Mouse (Mus musculus) ovary, postnatal 14 days (tissue): ENCODE results near the gene Dlx3.

Source experiments
- DNase-seq: peaks from one replicate; pipeline ENCODE4 v3.0.0; 2022; ENCODE audit warnings: low spot score

Dlx3 gene

DNA sequence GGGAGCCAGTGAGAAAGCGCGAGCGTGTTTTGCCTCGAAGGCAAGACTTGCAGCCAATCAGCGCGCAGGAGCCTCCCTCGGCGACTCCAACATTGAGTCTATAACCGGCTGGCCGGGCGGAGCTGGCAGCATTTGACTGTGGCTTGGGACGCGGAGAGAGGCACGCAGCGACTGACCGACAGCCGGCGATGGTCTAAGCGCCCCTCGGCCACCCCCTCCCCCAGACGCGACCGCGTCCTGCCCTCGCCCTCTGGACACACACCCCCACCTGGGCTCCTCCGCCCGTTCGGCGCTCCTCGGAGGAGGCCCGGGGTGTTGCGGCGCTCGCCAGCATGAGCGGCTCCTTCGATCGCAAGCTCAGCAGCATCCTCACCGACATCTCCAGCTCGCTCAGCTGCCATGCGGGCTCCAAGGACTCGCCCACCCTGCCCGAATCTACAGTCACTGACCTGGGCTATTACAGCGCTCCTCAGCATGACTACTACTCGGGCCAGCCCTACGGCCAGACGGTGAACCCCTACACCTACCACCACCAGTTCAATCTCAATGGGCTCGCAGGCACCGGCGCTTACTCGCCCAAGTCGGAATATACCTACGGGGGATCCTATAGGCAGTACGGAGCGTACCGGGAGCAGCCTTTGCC lies at the start of gene Dlx3:
Gene Dlx3, plus strand, starts transcription at position 130 of the 643 bp plus-strand sequence.
- DNase-seq: no peak

DNA sequence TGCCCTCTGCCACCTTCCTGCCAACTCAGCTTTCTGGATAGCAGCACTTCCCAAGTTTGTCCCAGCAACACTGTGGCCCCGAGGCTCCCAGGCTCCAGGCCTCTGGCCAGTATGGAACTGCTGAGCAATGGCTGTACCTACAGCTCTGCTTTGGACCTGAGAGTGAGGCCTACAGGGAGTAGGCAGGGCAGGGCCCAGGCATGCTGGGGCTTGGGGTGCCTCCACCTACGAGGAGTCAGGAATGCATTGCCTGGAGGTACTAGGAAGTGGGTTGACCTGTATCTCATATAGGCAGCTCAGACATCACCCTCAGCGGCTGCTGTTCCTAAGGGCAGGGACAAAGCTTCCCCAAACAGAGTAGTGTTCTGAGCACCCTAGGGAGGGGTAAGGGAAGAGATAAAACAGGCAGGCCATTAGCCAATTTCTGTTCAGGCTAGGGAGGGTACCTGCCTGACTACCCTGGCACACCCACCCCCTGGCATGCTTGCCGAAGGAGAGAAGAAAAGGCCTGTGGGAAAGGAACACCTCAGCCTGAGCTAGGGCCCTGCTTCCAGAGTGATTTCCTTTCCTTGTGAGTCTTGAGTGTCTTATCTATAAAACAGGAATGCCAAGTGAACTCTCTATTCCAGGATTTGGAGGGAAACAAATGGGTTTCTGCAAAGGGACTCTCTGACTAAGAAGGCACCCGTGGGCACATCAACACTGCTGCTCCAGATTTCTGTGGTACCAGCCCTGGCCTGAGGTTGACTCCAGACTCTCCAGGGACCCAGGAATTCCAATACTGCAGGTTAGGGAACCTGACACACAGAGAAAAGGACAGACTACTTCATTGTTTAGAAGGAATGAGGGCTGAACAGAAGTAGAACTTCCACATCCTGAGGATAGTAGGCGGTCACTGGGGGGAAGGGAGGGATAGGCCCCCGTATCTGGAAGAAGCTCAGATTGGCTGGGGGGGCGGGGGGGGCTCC lies 49.5 kb upstream of the Dlx3 start:
- no peak for DNase-seq

DNA sequence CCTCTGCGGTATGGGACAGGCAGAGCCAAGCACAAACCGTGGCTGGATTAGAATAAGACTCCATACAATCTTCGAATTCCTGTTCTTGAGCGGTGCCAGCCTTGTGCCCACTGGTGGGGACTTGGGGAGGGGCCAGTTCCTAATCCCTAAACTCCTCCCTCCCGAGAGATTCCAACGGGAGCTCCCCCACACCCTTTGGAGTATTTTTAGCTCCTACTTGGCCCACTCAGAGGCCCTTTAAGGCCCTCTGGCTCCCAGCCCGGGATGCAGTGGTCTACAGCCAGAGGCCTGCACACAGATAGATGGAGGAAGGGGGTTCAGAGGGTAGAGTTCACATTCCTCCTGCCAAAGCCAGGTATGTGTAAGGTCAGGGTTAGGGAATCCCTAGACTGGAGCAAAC lies 48.7 kb upstream of the Dlx3 start:
- no peak for DNase-seq

DNA sequence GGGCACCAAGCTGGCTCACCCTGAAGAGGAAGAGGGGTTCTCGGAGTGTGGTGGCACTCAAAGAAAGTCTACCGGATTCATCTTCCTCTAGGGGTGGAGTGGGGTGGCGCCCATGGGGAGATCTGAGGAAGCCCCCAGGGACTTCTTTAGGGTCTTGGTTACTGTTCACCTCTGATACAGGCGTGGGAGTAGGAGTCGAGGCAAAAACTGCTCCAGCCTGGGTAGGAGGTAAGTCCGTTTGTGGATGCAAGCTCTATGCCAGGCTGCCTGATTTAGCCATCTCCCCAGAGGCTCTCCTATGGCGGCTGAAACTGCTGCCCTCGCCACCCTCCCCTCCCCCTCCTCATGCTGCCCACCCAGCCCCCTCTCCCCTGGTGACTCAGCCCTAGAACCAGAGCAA lies 47.8 kb upstream of the Dlx3 start:
- no peak for DNase-seq

DNA sequence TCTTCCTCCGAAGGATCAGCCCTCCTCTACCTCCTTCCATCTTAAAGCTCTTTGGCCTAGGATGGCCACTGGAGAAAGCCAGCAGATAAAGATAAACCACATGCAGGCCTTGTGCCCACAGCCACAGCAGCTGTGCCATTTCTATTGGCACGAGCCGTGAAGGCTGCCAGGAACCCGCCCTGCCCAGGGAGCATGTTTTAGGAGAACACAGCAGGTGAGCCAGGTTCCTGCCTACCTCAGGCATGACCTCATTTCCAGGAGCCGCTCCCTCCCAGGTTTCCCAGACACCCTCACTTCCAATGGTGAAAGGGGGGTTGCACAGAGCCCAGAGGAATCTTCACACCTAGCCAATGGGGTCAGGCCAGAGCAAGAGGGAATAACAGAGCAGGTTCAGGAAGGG lies 47.1 kb upstream of the Dlx3 start:
- no peak for DNase-seq

DNA sequence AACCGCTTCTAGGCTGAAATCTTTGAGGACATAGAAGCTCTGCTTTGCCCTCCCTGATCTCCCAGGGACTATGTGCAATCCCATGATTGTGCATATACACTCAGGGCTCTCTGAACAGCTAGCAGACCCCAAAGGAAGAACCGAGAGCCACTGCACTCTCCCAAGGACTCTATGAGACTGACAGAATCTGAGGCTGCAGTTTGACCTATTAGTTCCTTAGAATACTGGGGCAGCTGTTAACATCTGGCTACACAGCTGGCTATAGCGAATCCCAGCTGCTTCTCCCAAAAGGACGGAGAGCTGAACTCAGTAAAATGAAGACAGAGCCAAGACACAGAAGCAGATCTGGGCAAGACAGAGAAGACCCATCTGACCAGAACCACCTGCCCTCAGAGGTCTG lies 46.1 kb upstream of the Dlx3 start:
- DNase-seq: no peak

DNA sequence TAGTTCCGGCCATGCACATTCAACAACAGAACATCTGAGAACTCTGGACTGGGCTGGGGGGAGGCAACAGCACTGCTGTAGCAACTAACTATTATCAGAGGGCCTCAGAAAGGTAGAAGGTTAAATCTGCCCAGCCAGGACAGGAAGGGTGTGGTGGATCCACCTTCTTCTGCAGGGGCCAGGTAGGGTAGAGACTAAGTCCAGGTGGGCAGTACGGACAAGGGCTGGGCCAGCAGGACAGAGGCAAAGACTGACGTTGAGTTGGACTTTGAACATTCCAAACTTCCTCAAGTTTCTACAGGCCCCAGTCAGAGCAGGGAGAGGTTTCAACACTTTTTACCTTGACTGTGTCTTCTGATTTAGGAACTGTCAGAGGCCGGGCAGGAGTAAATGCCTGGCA lies 45.2 kb upstream of the Dlx3 start:
- DNase-seq: no peak

DNA sequence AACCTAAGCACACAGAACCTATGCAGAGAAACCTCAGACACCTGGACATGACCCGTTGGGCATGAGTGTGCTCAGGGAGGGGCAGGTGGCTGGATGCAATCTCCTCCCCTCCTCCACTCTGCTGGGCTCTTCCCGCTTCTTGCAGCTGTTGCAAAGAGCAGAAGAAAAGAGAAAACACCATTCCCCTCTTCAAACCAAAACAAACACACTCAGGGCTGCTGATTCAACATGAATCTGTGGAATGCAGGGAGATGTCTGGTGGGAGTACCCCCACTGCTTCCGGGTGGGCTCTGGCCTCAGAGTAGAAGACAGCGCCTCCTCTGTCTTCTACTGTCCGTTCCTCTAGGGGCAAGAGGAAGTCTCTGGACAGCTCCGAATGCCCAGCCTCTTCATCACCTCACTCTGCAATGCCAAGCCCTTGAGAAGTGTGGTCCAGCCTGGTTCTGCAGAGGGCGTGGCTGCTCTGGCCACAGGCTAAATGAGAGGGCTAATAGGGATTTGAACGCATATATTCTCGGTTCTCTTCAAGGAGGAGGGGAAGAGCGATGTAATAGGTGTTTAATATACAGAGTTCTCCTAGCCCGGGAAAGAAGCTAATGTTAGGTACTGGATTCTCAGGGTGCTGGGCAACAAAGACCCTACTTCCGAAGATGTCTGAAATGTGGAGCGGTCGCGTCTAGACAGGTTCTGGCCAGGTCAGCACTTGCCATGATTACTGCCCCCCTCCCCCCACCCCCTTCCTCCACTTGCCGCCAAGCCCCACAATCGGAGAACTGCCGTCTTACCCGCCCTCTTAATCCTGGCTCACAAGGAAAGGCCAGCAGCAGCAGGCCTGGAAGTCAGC lies 44.5 kb upstream of the Dlx3 start:
- DNase-seq: no peak

DNA sequence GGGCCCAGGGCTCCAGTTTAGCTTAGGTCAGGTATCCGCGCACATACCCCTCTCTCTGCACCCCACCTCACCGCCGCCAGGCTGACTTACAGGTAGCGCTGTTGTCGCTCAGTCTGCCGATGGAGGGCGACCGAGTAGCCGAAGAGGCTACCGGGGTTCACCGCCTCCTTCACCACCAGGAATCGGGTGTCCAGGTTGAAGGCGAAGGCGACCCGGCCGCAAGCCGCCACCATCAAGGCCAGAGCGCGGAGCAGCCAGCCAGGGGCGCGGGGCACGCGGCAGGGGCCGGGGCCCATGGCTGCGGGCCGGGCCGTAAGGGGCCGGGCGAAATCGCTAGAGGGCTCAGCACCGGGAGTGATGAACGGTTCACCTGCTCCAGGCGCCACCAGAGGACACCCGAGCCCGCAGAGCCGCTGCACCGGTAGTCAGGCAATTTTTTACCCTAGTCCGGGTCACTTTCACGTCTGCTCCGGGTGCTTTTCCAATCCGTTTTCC lies 43.8 kb upstream of the Dlx3 start:
- DNase-seq: no peak

DNA sequence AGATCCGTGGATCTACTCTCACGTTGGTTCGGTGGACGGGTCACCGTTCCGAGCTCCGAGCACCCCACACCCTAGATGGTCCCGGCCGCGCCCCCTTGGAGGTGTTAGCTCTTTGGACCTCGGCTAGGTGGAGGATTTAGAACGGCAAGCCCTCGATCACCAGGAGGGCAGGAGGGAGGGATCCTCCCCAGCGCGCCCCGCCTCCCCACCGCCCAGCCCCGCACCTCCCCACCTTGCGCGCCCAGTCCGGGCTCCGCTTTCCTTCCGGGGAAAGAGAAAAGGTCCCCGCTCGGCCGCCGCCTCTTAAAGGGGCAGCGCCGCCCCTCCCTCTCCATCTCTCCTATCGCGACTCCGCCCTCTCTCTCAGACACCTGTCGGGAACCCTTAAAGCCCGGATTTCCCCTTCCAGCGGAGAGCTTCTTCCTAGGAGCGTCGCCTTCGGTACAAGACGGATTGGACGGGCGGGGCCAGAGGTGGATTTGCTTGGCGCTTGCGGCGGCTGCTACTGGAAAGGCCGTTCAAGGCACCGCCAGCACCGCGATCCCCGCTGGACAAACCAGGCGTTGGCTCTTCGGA lies 43.3 kb upstream of the Dlx3 start, which contains the start of gene Itga3:
Gene Itga3, minus strand, starts transcription at position 266 of the 576 bp plus-strand sequence.
- DNase-seq: peak; percentile 52

DNA sequence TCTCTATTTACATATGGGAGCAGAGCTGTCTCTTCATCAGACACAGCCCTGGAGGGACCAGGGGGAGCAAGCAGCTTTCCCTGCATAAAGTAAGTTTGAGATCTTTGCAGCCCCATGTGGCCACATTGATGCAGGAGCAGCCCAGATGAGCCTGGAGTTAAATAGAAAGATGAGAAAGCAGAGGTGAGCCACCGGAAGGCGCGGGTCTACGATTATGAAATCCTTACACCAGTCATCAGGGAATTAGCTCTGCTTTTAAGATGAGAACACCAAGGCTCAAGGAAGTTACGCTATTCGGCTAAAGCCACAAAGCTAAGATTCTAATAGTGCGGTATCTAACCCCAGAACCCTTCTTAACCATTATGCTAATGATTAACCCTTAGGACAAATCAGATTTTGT lies 42.0 kb upstream of the Dlx3 start:
- DNase-seq: no peak

DNA sequence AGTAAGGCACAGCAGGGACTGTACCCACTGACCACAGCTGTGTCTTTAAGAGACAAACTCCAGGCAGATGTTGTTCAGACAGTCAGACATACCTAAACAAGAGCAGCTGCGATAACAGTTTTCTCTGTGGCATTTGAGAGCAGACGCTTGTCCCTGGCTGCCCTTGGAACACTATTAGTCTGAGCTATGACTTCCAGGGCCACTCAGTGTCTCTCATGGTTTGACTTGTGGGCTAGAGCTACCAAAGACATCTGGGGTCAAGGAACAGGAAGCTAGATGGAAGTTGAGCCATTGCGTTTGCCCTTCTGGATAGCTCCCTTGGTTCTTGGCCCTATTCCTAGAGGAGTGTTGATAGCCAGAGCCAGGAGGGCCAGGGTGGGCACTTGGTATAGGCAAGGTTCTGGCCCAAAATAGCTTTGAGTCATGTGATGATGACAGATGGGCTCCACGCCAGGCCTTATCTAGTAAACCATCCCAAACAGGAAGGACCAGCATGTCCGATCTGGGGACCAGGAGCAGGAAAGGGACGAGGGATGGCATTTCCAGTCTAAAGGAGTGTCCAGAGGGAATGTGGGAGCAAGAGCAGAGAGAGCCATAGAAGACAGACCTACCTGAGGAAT lies 40.6 kb upstream of the Dlx3 start:
- no peak for DNase-seq

DNA sequence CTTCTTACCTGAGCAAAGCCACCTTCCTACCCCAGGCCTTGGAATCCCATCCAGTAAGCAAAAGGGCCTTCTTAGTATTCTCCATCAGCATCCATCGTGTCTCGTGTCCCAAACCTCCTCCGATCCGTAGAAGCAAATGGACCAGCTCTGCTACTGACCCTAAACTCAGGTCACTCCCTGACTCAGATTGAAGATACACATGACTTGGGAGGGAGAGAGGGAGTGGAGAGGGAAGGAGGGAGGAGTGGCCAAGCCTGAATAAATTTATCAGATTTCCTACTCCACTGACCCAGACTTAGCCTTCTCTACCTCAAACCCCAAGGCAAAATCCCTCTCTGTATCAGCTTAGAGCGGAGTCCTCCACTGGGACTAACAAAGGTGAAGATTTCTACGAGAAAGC lies 39.1 kb upstream of the Dlx3 start:
- DNase-seq: no peak

DNA sequence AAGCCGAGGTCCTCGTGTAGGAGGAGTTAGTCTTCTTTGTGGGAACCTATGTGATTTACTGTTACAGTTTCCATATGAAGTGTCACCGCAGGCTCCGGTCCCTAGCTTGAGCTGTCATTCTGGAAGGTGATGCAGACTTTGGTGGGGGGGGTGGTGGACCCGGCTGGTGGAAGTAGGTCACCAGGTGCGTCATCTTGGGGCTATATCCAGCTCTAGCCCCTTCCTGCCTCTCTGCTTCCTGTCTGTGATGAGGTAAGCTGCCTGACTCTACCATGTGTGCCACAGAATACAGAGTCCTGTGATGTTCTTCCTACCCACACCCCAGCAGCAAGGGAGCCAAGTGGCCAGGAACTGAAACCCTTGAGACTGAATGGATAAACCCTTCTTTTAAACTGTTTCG lies 37.0 kb upstream of the Dlx3 start:
- DNase-seq: no peak

DNA sequence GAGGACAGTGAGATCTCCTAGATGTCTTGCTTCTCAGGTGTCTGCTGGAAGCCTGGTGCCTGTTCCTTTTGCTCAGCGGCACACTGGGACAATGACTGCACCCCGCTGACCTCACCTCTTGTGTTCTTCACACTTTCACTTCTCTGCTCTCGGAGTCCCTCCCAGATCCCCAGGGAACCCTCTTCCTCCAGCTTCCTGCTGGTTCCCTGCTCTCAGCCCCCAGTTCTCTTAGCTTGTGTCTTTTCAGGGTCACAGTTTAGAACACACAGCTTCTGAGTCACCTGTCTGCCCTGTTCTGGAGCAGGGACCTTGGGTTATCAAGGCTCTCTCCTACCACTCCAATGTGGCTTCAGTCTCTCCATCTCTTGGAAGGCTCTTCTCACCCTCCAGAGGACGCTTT lies 35.7 kb upstream of the Dlx3 start:
- no peak for DNase-seq

DNA sequence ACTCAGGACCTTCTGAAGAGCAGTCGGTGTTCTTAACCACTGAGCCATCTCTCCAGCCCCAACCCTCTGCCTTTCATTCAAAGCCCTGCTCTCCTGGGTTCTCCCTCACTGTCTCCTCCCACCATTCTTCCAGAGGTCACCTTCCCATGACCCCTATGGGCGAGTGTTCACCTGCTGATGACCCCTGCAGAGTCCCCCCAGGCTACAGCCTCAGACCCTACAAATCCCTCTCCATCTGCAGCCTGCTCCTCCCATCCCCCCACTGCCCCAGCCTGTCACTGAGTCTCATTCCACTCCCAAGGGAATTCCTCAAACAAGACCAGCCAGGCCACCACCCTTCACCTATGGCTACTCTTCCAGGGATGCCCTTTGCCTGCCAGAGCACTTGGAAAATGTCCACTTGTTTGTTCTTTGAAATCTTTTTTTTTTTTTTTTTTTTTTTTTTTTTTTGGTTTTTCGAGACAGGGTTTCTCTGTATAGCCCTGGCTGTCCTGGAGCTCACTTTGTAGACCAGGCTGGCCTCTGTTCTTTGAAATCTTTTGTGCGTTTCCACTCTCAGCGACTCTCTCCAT lies 35.0 kb upstream of the Dlx3 start:
- no peak for DNase-seq

DNA sequence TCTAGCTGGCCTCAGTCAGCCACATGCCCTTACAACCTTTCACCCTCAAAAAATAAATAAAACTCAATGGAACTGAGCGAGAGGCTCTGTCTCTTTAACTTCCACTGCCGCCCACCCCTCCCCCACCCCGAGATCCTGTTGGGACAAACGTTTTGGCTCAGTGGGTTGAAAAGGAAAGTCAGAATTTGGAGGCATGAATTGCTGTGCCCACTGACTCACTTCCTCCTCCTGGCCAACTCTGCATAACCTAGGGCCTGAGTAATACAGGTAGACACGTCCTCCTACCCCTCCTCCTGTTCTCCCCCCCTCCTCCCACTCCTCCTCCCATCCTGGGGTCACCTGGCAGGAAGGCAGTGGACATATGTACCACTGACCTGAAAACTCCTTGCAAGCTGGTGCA lies 34.2 kb upstream of the Dlx3 start:
- DNase-seq: no peak

DNA sequence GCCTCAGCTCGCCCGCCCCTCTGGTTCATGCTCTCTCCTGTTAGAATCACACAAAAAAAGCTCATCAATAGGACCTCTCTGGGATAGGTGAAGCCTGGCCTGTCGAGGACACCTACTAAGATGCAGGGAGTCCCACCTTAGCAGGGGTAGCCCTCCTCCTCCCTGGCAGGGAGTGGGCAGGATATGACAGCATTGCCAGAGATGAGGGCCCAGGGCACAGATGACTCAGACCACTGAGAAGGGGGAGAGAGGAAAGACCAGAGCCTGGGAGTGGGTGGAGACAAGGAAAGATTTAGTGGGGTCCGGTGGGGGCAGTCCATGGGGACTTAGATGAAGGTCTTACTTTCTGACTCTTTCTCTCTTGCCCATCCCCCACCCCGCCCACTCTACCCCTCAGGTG lies 33.7 kb upstream of the Dlx3 start:
- no peak for DNase-seq

DNA sequence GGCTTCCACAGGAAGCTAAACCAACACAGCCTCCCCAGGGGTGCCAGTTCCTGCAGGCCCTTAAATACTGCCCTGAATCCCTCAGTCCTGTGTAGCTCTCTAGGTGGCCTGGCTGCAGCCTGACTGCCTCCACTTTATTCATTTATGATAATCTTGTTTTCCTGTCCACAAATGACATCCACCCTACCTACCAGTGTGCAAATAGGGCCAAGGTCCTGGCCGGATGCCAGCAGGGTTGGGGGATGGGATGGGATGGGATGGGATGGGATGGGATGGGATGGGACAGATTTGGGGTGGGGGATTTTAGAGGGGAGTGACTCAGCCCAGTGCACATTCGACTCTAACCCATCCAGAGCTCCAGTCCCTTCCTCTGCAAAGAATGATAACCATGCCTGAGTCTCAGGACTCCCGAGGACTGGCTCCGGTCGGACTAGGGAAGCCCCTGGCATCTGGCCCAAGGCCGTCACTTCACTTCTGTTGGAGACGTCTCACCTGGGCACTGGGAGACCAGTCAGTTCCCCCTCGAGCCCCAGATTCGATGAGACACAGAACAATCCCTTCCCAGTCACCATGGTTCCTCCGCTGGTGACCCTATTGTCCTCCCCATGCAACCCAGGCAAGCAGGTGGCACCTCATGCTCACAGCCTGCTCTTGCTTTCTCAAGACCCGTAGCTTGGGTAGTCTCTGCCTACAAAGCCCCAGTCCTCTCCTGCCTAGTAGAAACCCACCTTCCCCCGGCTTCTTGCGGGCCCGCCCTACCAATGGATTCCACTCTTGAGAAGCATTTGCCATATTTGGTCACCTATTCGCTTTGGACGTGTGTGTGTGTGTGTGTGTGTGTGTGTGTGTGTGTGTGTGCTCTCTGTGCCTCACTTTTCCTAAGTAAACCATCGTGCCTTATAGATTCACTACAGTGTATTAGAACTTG lies 32.4 kb upstream of the Dlx3 start:
- DNase-seq: no peak

DNA sequence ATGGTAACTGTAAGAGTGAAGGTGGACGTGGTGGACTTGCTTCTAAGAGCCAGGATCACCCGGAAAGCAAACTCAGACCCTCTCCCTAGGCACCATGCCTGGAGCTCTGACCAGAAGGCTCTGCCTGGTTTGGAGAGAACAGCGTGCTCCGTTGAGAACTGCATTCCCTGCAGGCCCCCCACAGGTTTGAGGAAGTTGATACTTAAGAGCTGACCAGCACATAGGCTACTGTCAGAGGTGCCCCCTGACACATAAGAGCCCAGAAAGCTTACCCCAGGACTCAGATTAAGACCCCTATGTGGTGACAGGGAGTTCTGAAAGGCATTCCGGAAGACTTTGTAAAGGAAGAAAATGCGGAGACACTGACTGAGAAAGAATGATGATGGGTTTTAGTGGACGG lies 31.6 kb upstream of the Dlx3 start:
- DNase-seq: no peak
